Mouse (Mus musculus): ENCODE measurements around the gene Zfp605. TPM values are rescaled to one million over a fixed set of nuclear protein-coding genes. Genes with fewer than 3 reads are reported as not detected.

Gene Zfp605
- polyA plus RNA-seq, 1 experiment from 2014 or later, result 13.0 TPM

DNA sequence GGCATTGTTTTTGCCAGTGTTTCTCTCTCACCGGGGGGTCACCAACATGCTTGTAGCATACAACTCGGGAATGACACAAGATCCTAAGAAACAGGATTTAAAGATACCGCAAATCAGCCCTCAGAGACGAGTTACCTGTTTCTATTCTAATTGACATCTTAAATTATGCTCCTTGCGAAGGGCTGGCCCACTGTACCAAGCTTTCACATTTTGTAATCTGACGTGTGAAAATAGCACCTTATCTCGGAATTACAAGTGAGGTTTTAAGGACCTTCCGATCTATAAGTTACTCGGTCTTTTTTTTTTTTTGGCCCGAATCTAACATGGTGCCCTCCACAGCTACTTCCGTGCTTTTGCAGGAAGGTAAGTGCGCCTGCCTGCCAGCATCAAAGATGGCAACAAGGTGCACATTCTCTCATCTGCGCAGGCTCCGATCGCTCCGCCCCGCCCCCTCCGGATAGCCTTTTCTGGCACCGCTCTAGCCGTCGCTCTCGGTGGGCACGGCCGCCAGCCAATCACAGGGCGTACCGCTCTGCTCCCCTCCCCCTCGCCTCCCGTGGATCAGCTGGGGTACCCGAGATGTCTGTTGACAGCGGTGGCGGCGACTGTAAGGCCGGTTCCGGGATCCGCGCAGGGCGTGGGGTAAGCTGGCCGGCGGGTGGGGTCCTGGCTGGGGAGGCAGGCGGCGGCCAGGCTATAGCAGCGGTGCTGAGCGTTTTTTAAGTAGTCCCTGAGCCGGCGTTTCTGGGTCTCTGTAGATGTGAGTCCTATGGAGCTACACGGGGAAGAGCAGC lies 25.6 kb downstream of the Zfp605 start, which contains the start of gene Chfr:
TSS of gene Chfr (plus strand) at position 550 of the 794 bp plus-strand sequence.
- Histone ChIP-seq H3K27me3 (no peaks in the 10 kb centered on the region), H3K9me3 (0 out of 2 replicates have a peak, but pooled peaks cover 2% of the 10 kb centered on the region), H3K4me1 (peaks cover 7% of the 10 kb centered on the region; the same call in 1 of the 2 replicates), H3K27ac (peak within 1 kb of the TSS; percentile 78), H3K9ac (peak within 1 kb of the TSS; percentile 81), H3K4me3 (replicated peaks) (peak within 1 kb of the TSS; percentile 86), H3K36me3 (replicated peaks) (peaks cover 7% of the 10 kb centered on the region), H3K4me2 (peak within 1 kb of the TSS; percentile 64)
- ATAC-seq (ENCODE audit: low FRiP score), result peak; percentile 100
- 4% methylated on average over 46 of the region's 46 CpGs for WGBS

DNA sequence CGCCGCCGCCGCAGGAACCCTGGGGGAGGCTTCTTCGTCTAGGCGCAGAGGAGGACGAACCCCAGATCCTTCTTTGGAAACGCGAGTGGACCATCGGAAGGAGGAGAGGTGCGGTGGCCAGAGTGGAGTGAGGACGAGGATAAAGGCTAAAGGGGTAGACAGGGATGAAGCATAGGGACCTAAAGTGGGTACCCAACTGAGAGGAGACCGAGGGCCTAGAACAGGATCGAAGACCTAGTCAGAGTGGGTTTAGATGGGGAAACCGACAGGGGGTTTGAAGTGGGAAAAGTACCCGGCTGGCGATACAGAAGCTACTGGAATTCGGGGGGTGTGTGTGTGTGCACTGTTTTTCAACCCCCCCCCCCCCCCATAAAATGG lies 26.2 kb downstream of the Zfp605 start:
- Histone ChIP-seq H3K4me2 (peak overlapping the region; percentile 64), H3K9ac (peak overlapping the region; percentile 81), H3K4me1 (peaks cover 7% of the 10 kb centered on the region; the same call in 1 of the 2 replicates), H3K9me3 (0 out of 2 replicates have a peak, but pooled peaks cover 2% of the 10 kb centered on the region), H3K27me3 (no peaks in the 10 kb centered on the region), H3K4me3 (replicated peaks) (peak overlapping the region; percentile 86), H3K36me3 (replicated peaks) (peaks cover 7% of the 10 kb centered on the region; the same call in 1 of the 2 replicates), H3K27ac (peak overlapping the region; percentile 78)
- 7% methylated on average over 18 of the region's 18 CpGs for WGBS
- peak; percentile 67 for ATAC-seq (ENCODE audit: low FRiP score)

DNA sequence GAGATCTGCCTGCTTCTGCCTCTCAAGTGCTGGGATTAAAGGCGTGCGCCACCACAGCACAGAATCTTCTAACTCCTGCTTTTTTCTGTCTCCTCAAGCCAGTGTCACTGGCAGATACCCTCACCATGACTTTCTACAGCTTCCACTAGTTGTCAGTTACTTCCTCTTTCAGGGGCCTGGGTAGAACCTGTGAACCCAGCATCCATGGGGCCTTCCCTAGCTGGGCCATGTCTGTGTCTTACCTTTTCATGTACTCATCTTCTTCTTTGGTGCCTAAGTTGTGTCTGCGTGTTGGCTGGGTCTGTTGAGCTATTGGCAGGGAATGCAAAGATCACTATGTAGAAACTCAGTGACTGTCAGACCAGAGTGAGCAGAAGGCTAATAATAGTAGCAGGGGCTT lies 27.9 kb downstream of the Zfp605 start:
- H3K4me2 ChIP-seq, result no peak overlapping the region
- H3K9ac ChIP-seq, result no peak overlapping the region
- H3K4me3 ChIP-seq (replicated peaks), result no peak overlapping the region
- no peaks in the 10 kb centered on the region for H3K27me3 ChIP-seq
- H3K27ac ChIP-seq, result no peak overlapping the region
- H3K36me3 ChIP-seq (replicated peaks), result peaks cover 17% of the 10 kb centered on the region
- 94% methylated on average over 3 of the region's 3 CpGs for WGBS
- 0 out of 2 replicates have a peak, but pooled peaks cover 2% of the 10 kb centered on the region for H3K9me3 ChIP-seq
- peaks cover 7% of the 10 kb centered on the region; the same call in 1 of the 2 replicates for H3K4me1 ChIP-seq
- ATAC-seq (ENCODE audit: low FRiP score), result no peak

DNA sequence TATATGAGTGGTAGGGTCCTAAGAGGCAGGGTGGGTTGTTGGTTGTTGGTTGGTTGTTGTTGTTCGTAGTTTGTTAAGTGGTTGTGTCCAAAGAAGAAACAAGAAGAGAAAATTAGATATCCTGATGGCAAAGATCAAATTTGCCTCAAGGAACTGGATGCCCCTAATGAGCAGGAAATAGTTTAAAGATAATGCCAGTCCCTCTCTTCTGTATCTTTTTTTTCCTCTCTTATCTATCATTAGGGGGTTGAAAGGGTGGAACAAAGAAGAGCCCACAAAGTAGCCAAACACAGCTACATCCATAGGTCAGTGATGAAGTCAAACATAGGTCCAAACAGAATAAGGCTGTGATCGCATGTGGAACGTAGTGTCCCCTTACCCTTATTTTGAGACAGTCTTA lies 29.4 kb downstream of the Zfp605 start:
- H3K27me3 ChIP-seq, result no peaks in the 10 kb centered on the region
- peaks cover 28% of the 10 kb centered on the region for H3K36me3 ChIP-seq (replicated peaks)
- no peak overlapping the region for H3K9ac ChIP-seq
- 100% methylated on average over 3 of the region's 3 CpGs for WGBS
- H3K4me3 ChIP-seq (replicated peaks), result no peak overlapping the region
- H3K4me1 ChIP-seq, result peaks cover 7% of the 10 kb centered on the region; the same call in 1 of the 2 replicates
- no peak for ATAC-seq (ENCODE audit: low FRiP score)
- no peak overlapping the region for H3K27ac ChIP-seq
- H3K4me2 ChIP-seq, result no peak overlapping the region
- no peaks in the 10 kb centered on the region for H3K9me3 ChIP-seq

DNA sequence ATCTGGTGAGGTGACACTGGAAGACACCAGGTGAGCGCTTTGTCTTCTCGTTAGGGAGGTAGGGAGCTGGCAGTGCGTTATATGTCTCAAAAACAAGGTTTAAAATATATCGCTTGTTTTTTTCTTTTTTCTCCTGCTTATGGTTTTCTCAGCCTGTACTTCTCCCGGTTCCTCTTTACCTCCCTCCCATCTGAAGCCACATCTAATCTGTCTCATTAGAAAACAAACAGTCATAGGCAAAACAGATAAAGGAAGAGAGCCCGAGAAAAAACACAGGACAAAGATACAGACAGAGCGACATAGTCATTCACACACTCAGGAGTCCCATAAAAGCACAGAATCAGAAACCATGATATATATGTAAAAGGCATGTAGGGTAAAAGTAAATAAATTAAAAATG lies 30.5 kb downstream of the Zfp605 start:
- ATAC-seq (ENCODE audit: low FRiP score), result no peak
- Histone ChIP-seq H3K9me3 (no peaks in the 10 kb centered on the region), H3K4me3 (replicated peaks) (no peak overlapping the region), H3K27me3 (no peaks in the 10 kb centered on the region), H3K27ac (no peak overlapping the region), H3K4me2 (no peak overlapping the region), H3K36me3 (replicated peaks) (peaks cover 39% of the 10 kb centered on the region), H3K9ac (no peak overlapping the region), H3K4me1 (peaks cover 7% of the 10 kb centered on the region; the same call in 1 of the 2 replicates)
- WGBS, result 89% methylated on average over 7 of the region's 7 CpGs

DNA sequence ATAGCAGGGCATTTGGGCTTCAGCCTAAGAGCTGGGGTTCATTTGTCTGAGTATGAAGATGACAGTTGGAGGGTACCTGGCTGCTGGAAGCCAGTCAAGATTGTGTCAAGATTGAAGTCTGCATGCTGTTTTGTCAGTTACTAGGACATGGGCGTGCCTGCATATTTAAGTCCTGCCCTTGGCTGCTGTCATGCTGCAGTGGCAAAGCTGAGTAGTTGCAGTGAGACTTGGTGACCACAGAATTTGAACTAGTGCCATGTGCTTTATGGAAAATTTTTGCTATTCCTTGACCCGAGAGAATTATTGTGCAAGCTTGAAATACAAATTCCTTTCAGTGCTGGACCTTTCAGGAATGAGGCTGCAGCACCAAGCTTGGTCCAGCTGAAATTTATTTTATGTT lies 32.4 kb downstream of the Zfp605 start:
- Histone ChIP-seq H3K36me3 (replicated peaks) (peaks cover 55% of the 10 kb centered on the region), H3K9me3 (no peaks in the 10 kb centered on the region), H3K4me1 (no peaks in the 10 kb centered on the region), H3K4me3 (replicated peaks) (no peak overlapping the region), H3K27me3 (no peaks in the 10 kb centered on the region), H3K27ac (no peak overlapping the region), H3K4me2 (no peak overlapping the region), H3K9ac (no peak overlapping the region)
- WGBS, result 92% methylated on average over 2 of the region's 2 CpGs
- ATAC-seq (ENCODE audit: low FRiP score), result no peak

DNA sequence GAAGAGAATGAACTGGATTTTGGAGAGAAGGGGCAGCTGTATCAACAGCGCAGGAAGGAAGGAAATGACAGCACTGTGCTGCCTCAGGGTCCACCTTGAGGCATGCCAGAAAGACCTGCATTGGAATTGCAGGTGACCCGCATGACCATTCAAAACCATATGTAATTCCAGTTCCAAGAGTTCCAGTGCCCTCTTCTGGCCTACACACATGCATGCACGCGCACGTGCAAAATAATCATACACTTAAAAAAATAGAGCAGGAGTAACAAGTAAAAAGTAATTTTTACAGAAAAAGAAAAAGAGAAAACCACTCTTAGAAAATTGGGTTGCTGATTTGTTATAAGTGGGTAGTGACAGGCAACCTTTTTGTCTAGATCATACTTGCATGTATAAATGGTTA lies 33.1 kb downstream of the Zfp605 start:
- H3K9me3 ChIP-seq, result no peaks in the 10 kb centered on the region
- 88% methylated on average over 5 of the region's 5 CpGs for WGBS
- H3K27me3 ChIP-seq, result no peaks in the 10 kb centered on the region
- H3K36me3 ChIP-seq (replicated peaks), result peaks cover 62% of the 10 kb centered on the region
- no peak overlapping the region for H3K4me3 ChIP-seq (replicated peaks)
- H3K4me1 ChIP-seq, result no peaks in the 10 kb centered on the region
- no peak overlapping the region for H3K27ac ChIP-seq
- H3K9ac ChIP-seq, result no peak overlapping the region
- no peak for ATAC-seq (ENCODE audit: low FRiP score)
- H3K4me2 ChIP-seq, result no peak overlapping the region

DNA sequence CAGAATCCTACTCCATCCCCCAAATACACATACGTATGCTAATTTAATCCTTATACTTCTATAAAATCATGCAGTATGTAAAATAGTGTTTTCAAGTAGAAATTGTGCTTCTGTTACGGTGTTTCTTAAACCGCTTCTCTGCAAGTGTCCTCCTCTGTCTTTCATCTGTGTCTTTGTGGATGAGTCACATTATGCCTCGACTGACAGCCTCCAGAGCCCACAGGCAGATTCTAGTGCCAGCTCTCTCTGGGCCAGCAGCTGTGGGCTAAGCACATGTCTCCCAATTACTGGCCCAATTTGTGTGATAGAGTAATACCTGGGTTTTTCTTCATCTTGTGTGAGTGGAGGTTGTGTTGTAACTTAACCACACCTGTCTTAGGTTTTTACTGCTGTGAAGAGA lies 59.5 kb downstream of the Zfp605 start:
- H3K4me1 ChIP-seq, result no peaks in the 10 kb centered on the region
- no peak overlapping the region for H3K4me3 ChIP-seq (replicated peaks)
- H3K9me3 ChIP-seq, result no peaks in the 10 kb centered on the region
- H3K27me3 ChIP-seq, result no peaks in the 10 kb centered on the region
- H3K27ac ChIP-seq, result no peak overlapping the region
- H3K9ac ChIP-seq, result no peak overlapping the region
- WGBS, result 97% methylated on average over 4 of the region's 4 CpGs
- no peak overlapping the region for H3K4me2 ChIP-seq
- ATAC-seq (ENCODE audit: low FRiP score), result no peak
- peaks cover 57% of the 10 kb centered on the region for H3K36me3 ChIP-seq (replicated peaks)

DNA sequence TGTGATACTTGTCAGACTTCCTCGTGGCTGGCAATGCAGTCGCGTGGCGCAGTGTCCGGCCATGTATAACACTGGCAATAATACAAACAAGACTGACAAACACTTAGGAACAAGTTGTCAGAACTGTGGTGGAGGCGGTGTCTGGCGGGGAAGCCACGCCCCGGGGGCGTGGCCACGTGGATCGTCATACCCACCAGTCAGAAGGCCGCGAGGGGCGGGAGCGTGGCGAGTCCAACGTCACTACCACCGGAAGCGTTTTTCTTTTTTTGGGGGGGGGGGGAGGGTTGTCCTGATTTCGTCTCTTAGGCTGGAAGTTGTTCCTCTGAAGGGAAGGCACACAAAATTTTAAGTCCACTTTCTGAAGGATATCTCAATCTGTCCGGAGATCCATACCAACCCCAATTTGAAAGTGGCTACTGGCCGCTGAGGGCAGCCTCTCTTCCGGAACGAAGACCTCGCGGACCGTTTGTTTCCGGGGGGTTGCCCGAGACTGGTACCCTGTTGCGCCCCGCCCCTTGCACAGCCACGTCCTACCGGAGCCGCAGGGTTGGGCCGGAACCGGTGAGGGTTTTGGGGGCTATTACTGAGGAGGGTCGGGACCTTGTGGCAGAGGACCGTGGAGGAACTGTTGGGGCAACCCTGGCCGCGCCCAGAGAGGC lies 66.6 kb downstream of the Zfp605 start, which contains the start of gene Golga3:
TSS of gene Golga3 (plus strand) at position 340 of the 659 bp plus-strand sequence.
- Histone ChIP-seq H3K27me3 (no peaks in the 10 kb centered on the region), H3K27ac (peak within 1 kb of the TSS; percentile 67), H3K4me3 (replicated peaks) (peak within 1 kb of the TSS; percentile 92), H3K4me2 (peak within 1 kb of the TSS; percentile 87), H3K9ac (peak within 1 kb of the TSS; percentile 87), H3K4me1 (peaks cover 13% of the 10 kb centered on the region), H3K9me3 (no peaks in the 10 kb centered on the region), H3K36me3 (replicated peaks) (peaks cover 6% of the 10 kb centered on the region)
- peak; percentile 99 for ATAC-seq (ENCODE audit: low FRiP score)
- under 1% methylated on average over 41 of the region's 41 CpGs for WGBS

DNA sequence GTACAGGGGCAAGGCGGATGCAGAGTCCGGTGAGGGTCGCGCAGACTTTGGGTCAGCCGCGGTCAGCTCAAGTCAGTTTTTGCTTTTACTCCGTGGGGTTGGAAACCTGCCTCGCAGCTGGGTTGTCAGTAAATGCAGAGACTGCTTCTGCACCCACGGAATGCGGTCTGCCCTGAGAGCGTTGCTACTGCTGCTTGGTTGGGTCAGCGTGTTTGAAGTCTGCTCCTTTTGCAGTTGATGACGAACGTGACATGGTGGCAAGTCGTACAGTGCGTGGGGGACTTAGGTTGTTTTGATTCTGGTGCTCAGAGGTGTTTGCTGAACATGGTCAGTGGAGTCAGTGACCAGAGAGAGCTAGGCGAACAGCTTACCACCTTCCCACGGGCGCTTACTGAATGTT lies 67.1 kb downstream of the Zfp605 start:
- peak overlapping the region; percentile 87 for H3K4me2 ChIP-seq
- H3K4me3 ChIP-seq (replicated peaks), result peak overlapping the region; percentile 92
- H3K27me3 ChIP-seq, result no peaks in the 10 kb centered on the region
- H3K27ac ChIP-seq, result peak overlapping the region; percentile 67
- 6% methylated on average over 19 of the region's 19 CpGs for WGBS
- H3K36me3 ChIP-seq (replicated peaks), result peaks cover 5% of the 10 kb centered on the region; the same call in 1 of the 2 replicates
- H3K4me1 ChIP-seq, result peaks cover 13% of the 10 kb centered on the region
- no peaks in the 10 kb centered on the region for H3K9me3 ChIP-seq
- peak; percentile 30; the same call in 1 of the 2 replicates for ATAC-seq (ENCODE audit: low FRiP score)
- H3K9ac ChIP-seq, result peak overlapping the region; percentile 87

DNA sequence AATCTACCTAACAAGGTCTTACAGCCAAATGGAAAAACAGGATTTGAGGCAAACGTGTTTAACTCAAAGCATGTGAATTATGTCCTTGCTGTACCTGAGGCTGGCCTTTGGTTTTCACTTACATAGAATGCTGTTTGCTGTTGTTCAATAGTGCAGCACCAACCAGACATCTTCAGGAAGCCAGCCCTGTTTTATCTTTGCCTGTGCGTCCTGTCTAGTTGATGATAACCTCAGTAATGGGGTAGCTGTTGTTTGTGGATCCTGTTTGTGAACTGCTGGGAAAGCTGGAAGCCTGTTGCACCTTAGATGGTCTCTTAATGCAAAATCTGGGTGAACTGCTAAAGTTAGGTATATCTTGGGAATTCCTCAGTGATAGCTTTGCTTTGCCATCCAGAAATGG lies 68.7 kb downstream of the Zfp605 start:
- H3K27ac ChIP-seq, result no peak overlapping the region
- H3K9ac ChIP-seq, result no peak overlapping the region
- no peaks in the 10 kb centered on the region for H3K9me3 ChIP-seq
- ATAC-seq (ENCODE audit: low FRiP score), result no peak
- WGBS, result 86% methylated on average over 2 of the region's 2 CpGs
- H3K4me2 ChIP-seq, result no peak overlapping the region
- H3K4me3 ChIP-seq (replicated peaks), result no peak overlapping the region
- peaks cover 13% of the 10 kb centered on the region for H3K4me1 ChIP-seq
- no peaks in the 10 kb centered on the region for H3K27me3 ChIP-seq
- peaks cover 8% of the 10 kb centered on the region; the same call in 1 of the 2 replicates for H3K36me3 ChIP-seq (replicated peaks)
